ENCODE assay signal across 28 mouse cellular contexts in genomic region chr7:107259936-107260335, GRCm38 (mm10). TPM values are rescaled to one million over a fixed set of nuclear protein-coding genes. Genes with fewer than 3 reads are reported as not detected.
DNase-seq lines count a peak whose midpoint lies in the region; ATAC-seq lines count a peak whose summit lies in the region.
"Had no signal": no experiment of that assay in that cellular context is flagged by ENCODE, and none has a peak within 500 bp of the region (broad histone marks: within the 10 kb centered on the region; RNA-seq: fewer than 3 reads in every experiment).

No protein-coding gene starts in this region.

- no peaks in the 10 kb centered on the region for H3K27me3 ChIP-seq in forebrain, embryonic 14.5 days (replicated peaks; ENCODE audit: control insufficient read depth, insufficient read depth, low read length)
- no peaks in the 10 kb centered on the region for H3K27me3 ChIP-seq in forebrain, embryonic 11.5 days (ENCODE audit: control insufficient read depth, insufficient read depth, low read length)
- H3K27me3 ChIP-seq in kidney, embryonic 16.5 days (ENCODE audit: insufficient read depth, low read length): no peaks in the 10 kb centered on the region
- H3K27me3 ChIP-seq: embryonic facial prominence, embryonic 12.5 days; embryonic facial prominence, embryonic 15.5 days; heart, embryonic 13.5 days; hindbrain, embryonic 15.5 days had no signal

- H3K4me1 ChIP-seq in forebrain, embryonic 14.5 days (ENCODE audit: control insufficient read depth, insufficient read depth, low read length): no peaks in the 10 kb centered on the region
- no peaks in the 10 kb centered on the region for H3K4me1 ChIP-seq in forebrain, embryonic 11.5 days (replicated peaks; ENCODE audit: control insufficient read depth, insufficient read depth, low read length)
- H3K4me1 ChIP-seq in kidney, embryonic 16.5 days (ENCODE audit: insufficient read depth, low read length): no peaks in the 10 kb centered on the region
- H3K4me1 ChIP-seq: embryonic facial prominence, embryonic 12.5 days; embryonic facial prominence, embryonic 15.5 days; heart, embryonic 10.5 days; heart, embryonic 13.5 days; hindbrain, embryonic 15.5 days had no signal

- H3K9me3 ChIP-seq in forebrain, embryonic 14.5 days (replicated peaks; ENCODE audit: control insufficient read depth, low read length): no peaks in the 10 kb centered on the region
- H3K9me3 ChIP-seq in forebrain, embryonic 11.5 days (ENCODE audit: control insufficient read depth, low read length): no peaks in the 10 kb centered on the region
- H3K9me3 ChIP-seq in kidney, embryonic 16.5 days (ENCODE audit: low read length): no peaks in the 10 kb centered on the region
- H3K9me3 ChIP-seq: embryonic facial prominence, embryonic 12.5 days; embryonic facial prominence, embryonic 15.5 days; heart, embryonic 10.5 days; hindbrain, embryonic 15.5 days had no signal

- ATAC-seq in forebrain, embryonic 14.5 days: no peak
- no peak for ATAC-seq in forebrain, embryonic 11.5 days (replicated peaks; ENCODE audit: low FRiP score)
- no peak for ATAC-seq in kidney, embryonic 16.5 days (ENCODE audit: low FRiP score, low TSS enrichment)
- ATAC-seq: forebrain, postnatal 0 days; intestine, postnatal 0 days; Patski had no signal

- no peak overlapping the region for H3K4me3 ChIP-seq in forebrain, embryonic 14.5 days (ENCODE audit: low read depth, low read length)
- H3K4me3 ChIP-seq in forebrain, embryonic 11.5 days (ENCODE audit: low read depth, low read length): no peak overlapping the region
- H3K4me3 ChIP-seq in kidney, embryonic 16.5 days (ENCODE audit: low read length): no peak overlapping the region
- H3K4me3 ChIP-seq: embryonic facial prominence, embryonic 12.5 days; embryonic facial prominence, embryonic 15.5 days; gastrocnemius, adult 2 months; heart, embryonic 10.5 days; heart, embryonic 13.5 days; hindbrain, embryonic 15.5 days had no signal

- peak; percentile 19 for DNase-seq in forebrain, embryonic 14.5 days (ENCODE audit: low spot score)
- no peak for DNase-seq in forebrain, embryonic 11.5 days (ENCODE audit: low spot score)
- peak; percentile 55 for DNase-seq in heart, adult 11 months
- DNase-seq in heart, adult 9 months (ENCODE audit: low spot score in 2 of 2): no peak
- DNase-seq in kidney, adult 9 months: peak; percentile 29
- DNase-seq: adrenal gland, postnatal 10 days; adrenal gland, postnatal 36 days; cerebellum, adult 11 months; cerebellum, adult 2 months; cerebellum, adult 9-11 months; cerebellum, postnatal 25 days; forebrain, postnatal 0 days; gastrocnemius, adult 2 months; gastrocnemius, postnatal 14 days; heart, postnatal 14 days; heart, postnatal 4 days had no signal

- H3K27ac ChIP-seq in forebrain, embryonic 14.5 days (ENCODE audit: low read depth, low read length): no peak overlapping the region
- H3K27ac ChIP-seq in forebrain, embryonic 11.5 days (ENCODE audit: low read depth, low read length): no peak overlapping the region
- H3K27ac ChIP-seq in kidney, embryonic 16.5 days (ENCODE audit: low read length): no peak overlapping the region
- H3K27ac ChIP-seq: embryonic facial prominence, embryonic 12.5 days; embryonic facial prominence, embryonic 15.5 days; gastrocnemius, adult 2 months; heart, embryonic 10.5 days; heart, embryonic 13.5 days; hindbrain, embryonic 15.5 days had no signal

- WGBS in forebrain, embryonic 14.5 days: 54% methylated on average over 5 of the region's 5 CpGs
- 79% methylated on average over 5 of the region's 5 CpGs for WGBS in forebrain, embryonic 11.5 days
- 65% methylated on average over 5 of the region's 5 CpGs for WGBS in kidney, embryonic 16.5 days

- H3K36me3 ChIP-seq in forebrain, embryonic 14.5 days (ENCODE audit: control insufficient read depth, insufficient read depth, low read length): no peaks in the 10 kb centered on the region
- H3K36me3 ChIP-seq in forebrain, embryonic 11.5 days (ENCODE audit: control insufficient read depth, insufficient read depth, low read length): no peaks in the 10 kb centered on the region
- H3K36me3 ChIP-seq in kidney, embryonic 16.5 days (ENCODE audit: insufficient read depth, low read length): no peaks in the 10 kb centered on the region
- H3K36me3 ChIP-seq: embryonic facial prominence, embryonic 12.5 days; embryonic facial prominence, embryonic 15.5 days; heart, embryonic 10.5 days; heart, embryonic 13.5 days; hindbrain, embryonic 15.5 days had no signal

- no peak overlapping the region for H3K9ac ChIP-seq in forebrain, embryonic 14.5 days (ENCODE audit: low read length)
- no peak overlapping the region for H3K9ac ChIP-seq in forebrain, embryonic 11.5 days (ENCODE audit: low read length)
- no peak overlapping the region for H3K9ac ChIP-seq in kidney, embryonic 16.5 days (replicated peaks; ENCODE audit: low read length)
- H3K9ac ChIP-seq: embryonic facial prominence, embryonic 12.5 days; embryonic facial prominence, embryonic 15.5 days; forebrain, postnatal 0 days; heart, embryonic 13.5 days; hindbrain, embryonic 15.5 days had no signal

- H3K4me2 ChIP-seq in forebrain, embryonic 14.5 days (ENCODE audit: low read length): no peak overlapping the region
- H3K4me2 ChIP-seq in forebrain, embryonic 11.5 days (ENCODE audit: low read depth, low read length, severe bottlenecking): no peak overlapping the region
- H3K4me2 ChIP-seq in kidney, embryonic 16.5 days (replicated peaks; ENCODE audit: low read depth, low read length): no peak overlapping the region
- H3K4me2 ChIP-seq: embryonic facial prominence, embryonic 12.5 days; embryonic facial prominence, embryonic 15.5 days; heart, embryonic 13.5 days; hindbrain, embryonic 15.5 days had no signal

RNA-seq across cellular contexts. Expression of gene Rbmxl2, which starts 50.7 kb away (rescaled TPM):
- polyA plus RNA-seq in forebrain, embryonic 14.5 days (2014; fragmentation: Nextera tagmentation; extraction: Ambion mirVana): not detected in 2 replicates
- polyA plus RNA-seq in forebrain, embryonic 11.5 days (2014; fragmentation: Nextera tagmentation; extraction: Ambion mirVana): not detected in 2 replicates
- polyA plus RNA-seq in kidney, embryonic 16.5 days (2015; fragmentation: Nextera tagmentation; extraction: Ambion mirVana): not detected in 2 replicates
- polyA plus RNA-seq: cerebellum, adult 2 months; embryonic facial prominence, embryonic 12.5 days; embryonic facial prominence, embryonic 15.5 days; forebrain, postnatal 0 days; frontal cortex, adult 2 months; heart, embryonic 10.5 days; heart, embryonic 13.5 days; heart, embryonic 16.5 days; hindbrain, embryonic 11.5 days; hindbrain, embryonic 15.5 days; intestine, embryonic 14.5 days; intestine, postnatal 0 days; Patski had no signal

Comparison
In these comparisons a context has a peak if more than half of its experiments do, and no peak if none do; other contexts are left out.
1. DNase-seq: peak in forebrain, embryonic 14.5 days (single experiment), heart, adult 11 months (single experiment) and kidney, adult 9 months (single experiment); none in forebrain, embryonic 11.5 days (single experiment) and heart, adult 9 months (0 of 2).